Mouse (Mus musculus) E14TG2a.4 (cell line): ENCODE results near the gene Rbm46.

Source experiments
- H3K27me3 ChIP-seq: 2 replicates; pipeline ENCODE4 v1.6.1; 2014; ENCODE audit warnings: low read length, control low read depth; ENCODE audit not compliant: insufficient read depth
- H3K36me3 ChIP-seq: 2 replicates; pipeline ENCODE4 v1.6.1; 2014; ENCODE audit warnings: low read length, control low read depth; ENCODE audit not compliant: insufficient read depth
- H3K4me1 ChIP-seq: replicated peaks from 2 replicates; pipeline ENCODE4 v1.6.1; 2014; ENCODE audit warnings: low read depth, low read length, control low read depth
- H3K4me3 ChIP-seq: replicated peaks from 2 replicates; pipeline ENCODE4 v1.5.1; 2014; ENCODE audit warnings: mild to moderate bottlenecking, low read length
- H3K9me3 ChIP-seq: 2 replicates; pipeline ENCODE4 v1.6.1; 2014; ENCODE audit warnings: low read length, control low read depth
- CTCF ChIP-seq: conservative IDR thresholded peaks from 2 replicates; pipeline ENCODE4 v1.5.1; 2014; ENCODE audit warnings: low read length
- NANOG ChIP-seq: IDR thresholded peaks from 2 replicates; pipeline ENCODE4 v1.6.1; 2014; ENCODE audit warnings: borderline replicate concordance, low read length, mixed read lengths
- POU5F1 ChIP-seq: IDR thresholded peaks from 2 replicates; pipeline ENCODE4 v1.6.1; 2014; ENCODE audit warnings: low read length, borderline replicate concordance

Rbm46 gene

DNA sequence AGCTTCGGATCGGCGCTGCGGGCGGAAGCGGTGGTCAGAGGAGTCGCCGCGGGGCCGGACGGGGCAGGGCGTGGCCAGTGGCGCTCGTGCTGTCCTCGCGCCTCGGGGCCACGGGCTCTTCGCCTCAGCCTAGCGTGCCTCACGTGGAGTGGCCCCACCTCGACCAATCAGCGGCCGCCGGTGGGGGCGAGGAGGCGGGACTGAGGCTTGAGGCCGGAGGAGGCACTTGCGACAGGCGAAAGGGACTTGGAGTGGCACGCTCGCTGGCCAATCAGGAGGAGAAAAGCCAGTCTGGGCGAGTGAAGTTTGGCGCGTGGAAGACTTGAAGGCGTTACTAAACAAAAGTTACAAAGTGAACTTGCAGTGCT, at the start of gene Rbm46:
Gene Rbm46, minus strand, starts transcription at position 112 of the 368 bp plus-strand sequence.
- Histone ChIP-seq H3K36me3 (no peaks in the 10 kb centered on the region), H3K4me1 (0 out of 2 replicates have a peak, but pooled peaks cover 8% of the 10 kb centered on the region), H3K4me3 (peak within 1 kb of the TSS; percentile 74), H3K9me3 (no peaks in the 10 kb centered on the region), H3K27me3 (peaks cover 43% of the 10 kb centered on the region)
- TF ChIP-seq NANOG (no peak), POU5F1 (no peak), CTCF (no peak)

GRCm38 (mm10) chr3:82915632-82916031, 39.3 kb upstream of the Rbm46 start:
- Histone ChIP-seq H3K4me3 (no peak overlapping the region), H3K36me3 (no peaks in the 10 kb centered on the region), H3K27me3 (peaks cover 24% of the 10 kb centered on the region), H3K9me3 (no peaks in the 10 kb centered on the region), H3K4me1 (peaks cover 27% of the 10 kb centered on the region)
- TF ChIP-seq CTCF (no peak), NANOG (peak; percentile 67)

DNA sequence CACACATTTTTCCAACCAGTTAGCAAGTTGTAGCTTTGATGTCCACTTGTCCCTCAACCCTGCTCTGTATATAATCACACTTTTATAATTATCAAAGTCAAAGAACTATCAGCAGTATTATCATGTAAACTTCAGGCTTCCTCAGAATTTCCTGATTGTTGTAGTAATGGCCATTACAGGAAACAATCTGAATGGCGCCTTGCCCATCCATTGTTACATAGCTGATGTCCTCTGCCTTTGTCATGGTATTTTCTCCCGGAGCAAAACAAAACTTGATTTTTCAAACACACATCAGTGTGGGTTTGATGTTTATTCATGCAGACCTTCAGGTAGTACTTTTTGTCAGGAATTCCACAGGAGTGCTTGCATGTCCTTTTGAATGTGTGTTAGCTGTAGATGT, 32.4 kb upstream of the Rbm46 start:
- H3K4me3 ChIP-seq, result no peak overlapping the region
- TF ChIP-seq NANOG (peak; percentile 90), POU5F1 (no peak)

DNA sequence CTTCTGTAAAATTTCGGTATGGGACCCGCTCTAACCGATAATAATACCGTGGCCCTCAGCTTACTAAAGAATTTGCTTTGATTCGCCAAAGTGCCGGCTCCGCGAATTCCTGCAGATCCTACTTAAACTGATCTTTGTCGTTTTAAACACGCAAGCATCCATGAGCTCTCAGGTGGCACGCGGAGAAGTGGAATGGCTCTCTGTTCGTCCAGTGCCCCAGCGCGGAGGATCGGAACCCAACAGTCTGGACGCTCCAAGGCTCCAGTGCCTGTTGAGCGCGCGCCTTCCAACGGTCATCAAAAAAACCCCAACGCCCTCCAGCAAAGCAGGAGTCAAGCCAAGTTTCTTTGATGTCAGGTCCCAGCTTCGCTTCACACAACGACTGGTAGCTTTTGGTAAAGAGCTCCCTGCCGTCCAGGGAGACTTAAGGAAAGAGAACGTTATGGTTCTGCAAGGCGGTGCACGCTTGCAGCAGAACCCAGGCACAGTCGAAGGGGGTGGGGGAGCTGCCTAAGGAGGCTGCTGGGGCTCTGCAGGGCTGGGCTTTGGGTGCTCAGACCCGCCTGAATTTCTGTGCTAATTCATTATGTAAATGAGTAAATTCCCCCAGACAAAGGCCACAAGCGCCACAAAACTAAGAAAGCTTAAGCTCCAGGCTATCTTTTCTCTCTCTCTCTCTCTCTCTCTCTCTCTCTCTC, 28.1 kb upstream of the Rbm46 start:
- Histone ChIP-seq H3K4me1 (peaks cover 21% of the 10 kb centered on the region), H3K9me3 (no peaks in the 10 kb centered on the region), H3K4me3 (peak overlapping the region; percentile 75), H3K27me3 (peaks cover 39% of the 10 kb centered on the region), H3K36me3 (no peaks in the 10 kb centered on the region)
- no peak for TF ChIP-seq CTCF
- no peak for TF ChIP-seq POU5F1
- no peak for TF ChIP-seq NANOG

More for the DNA sequence above, 32.4 kb upstream of the Rbm46 start:
- Histone ChIP-seq H3K9me3 (no peaks in the 10 kb centered on the region), H3K27me3 (peaks cover 29% of the 10 kb centered on the region), H3K36me3 (no peaks in the 10 kb centered on the region), H3K4me1 (peaks cover 13% of the 10 kb centered on the region)

DNA sequence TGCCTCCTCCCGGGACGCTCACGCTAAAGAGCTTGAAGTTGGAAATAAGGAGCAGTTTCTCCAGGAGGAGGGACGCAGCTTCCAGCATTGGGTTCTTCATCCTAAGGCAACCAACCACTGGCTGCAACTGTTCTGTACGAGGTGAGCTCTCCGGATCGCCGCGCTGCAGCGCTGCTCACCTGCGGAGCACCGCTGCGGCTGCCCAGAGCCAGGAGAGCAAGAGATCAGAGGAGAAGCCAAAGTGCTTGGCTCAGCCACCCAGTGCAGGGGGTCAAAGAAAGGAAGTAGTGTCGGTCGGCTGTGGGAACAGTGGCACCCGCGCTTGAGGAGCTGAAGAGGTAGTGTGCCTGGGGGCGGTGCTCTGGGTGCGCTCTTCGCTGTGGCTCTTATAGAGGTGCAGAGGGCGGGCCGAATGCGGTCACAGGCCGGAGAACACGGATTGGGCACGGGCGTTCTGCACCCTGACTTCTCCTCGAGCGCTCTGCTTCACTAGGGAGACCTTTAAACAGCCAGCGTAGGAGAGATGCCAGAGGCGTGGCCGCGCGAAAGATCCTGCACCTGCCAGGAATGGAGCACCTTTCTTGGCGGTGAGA, 27.4 kb upstream of the Rbm46 start, which contains the start of gene Lrat:
Gene Lrat, minus strand, starts transcription at position 361 of the 593 bp plus-strand sequence.
- peak within 1 kb of the TSS; percentile 75 for H3K4me3 ChIP-seq
- peaks cover 39% of the 10 kb centered on the region for H3K27me3 ChIP-seq
- H3K36me3 ChIP-seq, result no peaks in the 10 kb centered on the region
- no peak for TF ChIP-seq NANOG
- TF ChIP-seq CTCF, result no peak
- TF ChIP-seq POU5F1, result no peak
- peaks cover 17% of the 10 kb centered on the region for H3K4me1 ChIP-seq
- no peaks in the 10 kb centered on the region for H3K9me3 ChIP-seq

- no peak for TF ChIP-seq POU5F1
These were observed 26.7 kb upstream of the Rbm46 start for GRCm38 (mm10) chr3:82902757-82903612.

DNA sequence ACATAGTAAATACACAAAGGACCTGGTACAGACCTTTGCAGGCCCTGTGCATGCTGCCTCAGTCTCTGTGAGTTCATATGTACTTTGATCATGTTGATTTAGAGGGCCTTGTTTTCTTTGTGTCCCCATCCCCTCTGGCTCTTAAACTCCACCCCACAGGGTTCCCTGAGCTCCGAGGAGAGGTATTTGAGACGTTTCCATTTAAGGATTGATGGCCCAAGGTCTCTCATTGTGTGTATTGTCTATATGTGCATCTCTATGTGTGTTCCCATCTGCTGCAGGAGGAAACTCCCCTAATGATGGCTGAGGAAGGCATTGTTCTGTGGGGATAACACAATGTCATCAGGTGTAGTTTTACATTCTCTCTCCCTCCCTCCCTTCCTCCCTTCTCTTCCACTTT, 12.6 kb upstream of the Rbm46 start:
- H3K4me3 ChIP-seq, result no peak overlapping the region
- TF ChIP-seq NANOG, result peak; percentile 83
- no peak for TF ChIP-seq CTCF
- H3K9me3 ChIP-seq, result no peaks in the 10 kb centered on the region
- peaks cover 2% of the 10 kb centered on the region; the same call in 1 of the 2 replicates for H3K27me3 ChIP-seq
- peaks cover 23% of the 10 kb centered on the region for H3K4me1 ChIP-seq
- H3K36me3 ChIP-seq, result no peaks in the 10 kb centered on the region

More at GRCm38 (mm10) chr3:82902757-82903612, 26.7 kb upstream of the Rbm46 start:
- Histone ChIP-seq H3K27me3 (peaks cover 39% of the 10 kb centered on the region), H3K4me1 (peaks cover 15% of the 10 kb centered on the region), H3K9me3 (no peaks in the 10 kb centered on the region), H3K36me3 (no peaks in the 10 kb centered on the region), H3K4me3 (peak overlapping the region; percentile 75)

- Histone ChIP-seq H3K4me3 (no peak overlapping the region), H3K27me3 (peaks cover 44% of the 10 kb centered on the region), H3K36me3 (no peaks in the 10 kb centered on the region), H3K4me1 (0 out of 2 replicates have a peak, but pooled peaks cover 8% of the 10 kb centered on the region), H3K9me3 (no peaks in the 10 kb centered on the region)
- TF ChIP-seq CTCF (peak; percentile 88), POU5F1 (no peak)
These were observed 975 bp upstream of the Rbm46 start for GRCm38 (mm10) chr3:82877258-82877657.
